Mouse (Mus musculus) ES-Bruce4 (cell line): ENCODE results near the gene Xlr5a.
"Not testable (repeated sequence)": the region's sequence is repeated elsewhere in the genome, so short reads cannot be mapped to it uniquely, and the experiment has no call there.

ENCODE experiments used
- CTCF ChIP-seq: IDR thresholded peaks from one replicate; pipeline ENCODE4 v1.8.1; 2011; ENCODE audit warnings: low read depth, low read length
- EP300 ChIP-seq: IDR thresholded peaks from 2 replicates; pipeline ENCODE4 v1.6.1; 2011; ENCODE audit warnings: low read depth, low read length; ENCODE audit not compliant: insufficient read depth
- POLR2A ChIP-seq: IDR thresholded peaks from one replicate; pipeline ENCODE4 v1.8.1; 2011; ENCODE audit warnings: low read length; ENCODE audit not compliant: insufficient read depth

GRCm38 (mm10) chrX:73082267-73083055 is 210.3 kb downstream of the Xlr5a start, which contains the start of gene Xlr4a:
- not testable (repeated sequence) for TF ChIP-seq POLR2A, EP300, CTCF
